Mouse (Mus musculus) right cerebral cortex, postnatal 36 days (tissue): ENCODE data around the gene Stip1.

Experiments used
- DNase-seq, 2 experiments: peaks; one replicate each; pipeline ENCODE4 v3.0.0; 2022; ENCODE audit warnings: low spot score in 2 of 2, mixed read lengths in 1 of 2

Stip1 gene

GRCm38 (mm10) chr19:6985300-6985699 is 54.5 kb downstream of the Stip1 start:
- no peak for DNase-seq

- no peak for DNase-seq
Measured at GRCm38 (mm10) chr19:6983621-6984020, 56.1 kb downstream of the Stip1 start.

- DNase-seq = no peak
Measured at GRCm38 (mm10) chr19:6981465-6981864, 58.3 kb downstream of the Stip1 start.

- peak; percentile 97 to 98 for DNase-seq
Measured at GRCm38 (mm10) chr19:6980381-6981093, 59.2 kb downstream of the Stip1 start, which contains the start of gene Fkbp2. TSS of gene Fkbp2 (minus strand) at chr19:6980501.

GRCm38 (mm10) chr19:6979486-6980380 is 60.0 kb downstream of the Stip1 start:
- DNase-seq = peak; percentile 99

GRCm38 (mm10) chr19:6979001-6979479 is 60.7 kb downstream of the Stip1 start:
- DNase-seq = peak in 1 of 2 experiments; percentile 33

- DNase-seq = no peak
Measured at GRCm38 (mm10) chr19:6978639-6978974, 61.2 kb downstream of the Stip1 start.

- no peak for DNase-seq
Measured at GRCm38 (mm10) chr19:6977759-6978638, 61.8 kb downstream of the Stip1 start.

- peak in 1 of 2 experiments; percentile 41 for DNase-seq
Measured at GRCm38 (mm10) chr19:6975537-6976521, 63.9 kb downstream of the Stip1 start, which contains the start of gene Plcb3. TSS of gene Plcb3 (minus strand) at chr19:6976470.

- peak; percentile 70 to 75 for DNase-seq
Measured at GRCm38 (mm10) chr19:6974211-6975205, 65.3 kb downstream of the Stip1 start, which contains the start of gene Ppp1r14b. TSS of gene Ppp1r14b (plus strand) at chr19:6974968.

GRCm38 (mm10) chr19:6973581-6974190 is 66.1 kb downstream of the Stip1 start:
- no peak for DNase-seq

GRCm38 (mm10) chr19:6972247-6972917 is 67.4 kb downstream of the Stip1 start:
- DNase-seq = no peak

GRCm38 (mm10) chr19:6971644-6972043 is 68.1 kb downstream of the Stip1 start:
- DNase-seq = no peak
